Mouse (Mus musculus) heart, postnatal 0 days (tissue): ENCODE measurements around the gene Rapgef1.

Source experiments
- CTCF ChIP-seq: IDR thresholded peaks from 2 replicates; pipeline ENCODE4 v1.5.1; 2016; ENCODE audit warnings: antibody characterized with exemption, control low read depth, low read depth
- EP300 ChIP-seq: IDR thresholded peaks from 2 replicates; pipeline ENCODE4 v1.6.1; 2016; ENCODE audit warnings: antibody characterized with exemption, low read depth

DNA sequence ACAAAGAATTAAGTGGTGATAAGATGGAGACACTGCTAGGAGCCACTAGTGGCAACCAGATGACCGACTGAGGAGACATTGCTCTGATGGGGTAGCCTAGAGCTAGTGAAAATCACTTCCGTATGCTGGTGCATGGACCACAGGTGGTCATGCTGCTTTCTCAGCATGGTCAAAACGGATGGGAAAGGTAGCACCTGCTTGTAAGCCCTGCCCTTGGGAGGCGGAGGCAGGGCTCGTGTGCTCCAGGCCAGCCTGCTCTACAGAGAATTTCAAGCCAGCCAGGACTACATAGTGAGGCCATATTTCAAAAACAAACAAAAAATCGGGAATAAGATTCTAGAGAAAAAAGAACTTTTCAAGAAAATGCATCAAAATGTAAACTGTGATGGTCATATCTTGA is 81.9 kb downstream of the Rapgef1 start:
- TF ChIP-seq CTCF (no peak), EP300 (no peak)
